Mouse (Mus musculus) natural killer cell, adult 2 months (primary cell): Measurements from ENCODE around the gene Vac14.

Source experiments
- DNase-seq, 2 experiments: peaks; one replicate each; pipeline ENCODE4 v3.0.0; 2022; ENCODE audit warnings: low spot score in 2 of 2

Gene Vac14

DNA sequence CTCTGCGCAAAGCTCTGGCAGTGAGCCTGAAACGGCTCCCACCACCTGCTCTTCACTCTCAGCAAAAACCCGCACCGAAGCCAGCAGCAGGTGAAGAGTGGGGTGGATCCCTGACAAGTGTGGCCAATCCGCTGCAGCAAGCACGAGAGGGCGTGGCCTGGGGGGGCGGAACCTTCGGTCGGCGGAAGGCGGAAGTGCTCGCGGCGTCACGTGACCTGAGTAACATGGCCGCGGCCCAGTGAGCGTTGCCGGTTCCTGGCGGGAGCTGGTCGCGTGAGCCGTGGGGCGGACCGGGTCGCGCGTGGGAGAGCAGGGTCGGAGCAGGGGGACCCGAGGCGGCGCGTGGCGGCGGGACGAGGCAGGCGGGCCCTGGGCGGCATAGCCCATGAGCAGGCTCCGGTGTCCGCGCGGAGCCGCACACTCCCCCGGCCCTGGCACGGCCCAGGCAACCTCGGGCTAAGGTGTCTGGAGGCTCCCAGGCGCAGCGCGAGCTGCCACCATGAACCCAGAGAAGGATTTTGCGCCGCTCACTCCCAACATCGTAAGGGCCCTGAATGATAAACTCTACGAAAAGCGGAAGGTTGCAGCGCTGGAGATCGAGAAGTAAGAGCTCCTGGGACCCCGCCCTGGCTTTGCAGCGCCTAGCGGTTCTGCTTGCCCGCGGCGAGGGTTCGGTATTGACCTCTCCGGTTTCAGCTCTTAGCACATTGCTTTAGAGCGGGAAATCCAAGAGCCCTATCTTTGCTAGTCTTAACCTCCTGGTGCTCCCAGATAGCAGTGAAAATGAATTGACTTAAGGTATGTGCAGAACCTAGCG is at the start of gene Vac14:
Vac14 (plus strand) TSS at position 195 of the 817 bp plus-strand sequence.
- peak; percentile 97 to 98 for DNase-seq

DNA sequence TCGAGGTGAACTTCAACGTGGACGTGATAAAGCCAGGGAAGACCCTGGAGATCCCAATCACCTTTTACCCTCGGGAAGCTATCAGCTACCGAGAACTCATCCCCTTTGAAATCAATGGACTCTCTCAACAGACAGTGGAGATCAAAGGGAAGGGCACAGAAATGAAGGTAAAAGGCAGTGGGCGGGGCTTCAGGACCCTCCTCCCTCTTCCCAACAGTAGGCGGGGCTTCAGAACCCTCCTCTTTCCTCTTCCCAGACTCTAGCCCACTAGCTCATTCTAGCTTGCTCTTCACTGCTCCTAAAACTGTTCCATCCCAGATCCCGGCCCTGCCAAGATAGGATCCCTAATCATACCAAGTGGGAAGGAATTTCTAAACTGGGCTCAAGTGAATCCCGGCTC is 25.7 kb upstream of the Vac14 start:
- no peak for DNase-seq

DNA sequence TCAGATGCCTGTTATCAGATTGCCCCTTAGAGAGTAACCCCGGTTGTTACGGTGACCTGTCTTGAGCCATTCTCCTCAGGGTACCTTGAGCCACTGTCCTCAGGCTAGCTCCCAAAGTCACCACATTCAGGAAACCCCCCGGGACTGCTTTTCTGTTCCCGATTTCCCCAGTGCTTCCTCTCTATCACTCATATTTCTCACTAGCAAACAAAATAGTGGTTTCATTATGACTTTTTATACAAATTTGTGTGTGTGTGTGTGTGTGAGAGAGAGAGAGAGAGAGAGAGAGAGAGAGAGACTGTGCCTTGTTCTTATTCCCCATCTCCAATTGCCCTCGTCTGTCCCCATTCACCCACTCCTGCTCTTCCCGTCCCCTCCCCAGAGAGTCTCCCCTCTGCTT is 24.2 kb upstream of the Vac14 start:
- DNase-seq, result no peak

DNA sequence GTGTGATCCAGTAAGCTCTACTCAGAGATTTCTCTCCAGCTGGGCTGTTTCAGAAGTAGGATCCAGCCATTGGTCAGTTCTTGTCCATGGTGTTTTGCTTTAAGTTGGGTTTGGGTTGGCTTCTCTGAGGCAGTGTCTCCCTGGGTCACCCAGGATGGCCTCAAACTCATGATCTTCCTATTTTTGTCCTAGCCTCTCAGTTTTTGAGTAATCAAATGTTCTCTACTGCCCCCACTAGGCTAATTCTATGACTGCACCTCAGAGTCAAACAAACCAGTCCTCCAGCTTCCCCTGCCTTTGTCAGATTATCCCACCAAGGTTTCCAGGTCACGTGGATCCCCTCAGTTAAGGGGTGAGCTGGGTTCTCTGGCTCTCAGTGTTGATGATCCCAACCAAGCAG is 13.8 kb upstream of the Vac14 start:
- peak in 1 of 2 experiments; percentile 14 for DNase-seq

DNA sequence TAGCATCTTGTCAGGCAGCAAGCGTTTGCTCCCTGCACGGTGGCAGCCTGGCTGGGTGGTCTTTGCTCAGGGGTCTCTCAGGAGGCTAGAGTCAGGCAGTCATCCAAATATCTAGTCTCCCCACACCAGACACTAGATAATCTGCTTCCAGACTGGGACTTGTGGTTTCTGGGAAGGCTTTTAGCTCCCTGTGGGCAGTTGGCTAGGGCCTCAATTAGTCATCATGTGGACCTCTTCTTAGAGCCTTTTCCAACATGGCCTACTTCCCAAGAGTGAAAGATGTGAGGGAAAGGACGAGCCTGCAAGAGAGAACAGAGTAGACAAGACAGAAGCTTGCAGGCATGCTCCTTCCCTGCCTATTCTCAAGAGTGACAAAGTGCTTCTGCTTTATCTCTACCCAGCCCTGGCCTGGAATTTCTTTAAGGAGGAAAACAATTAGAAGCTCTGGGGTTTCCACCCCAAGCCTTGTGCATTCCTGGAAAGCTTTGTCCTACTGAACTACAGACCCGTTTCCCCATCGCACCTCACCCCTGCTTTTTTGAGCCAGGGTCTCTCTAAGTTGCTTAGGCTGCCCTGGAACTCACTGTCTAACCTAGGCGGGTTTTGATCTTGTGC is 12.9 kb upstream of the Vac14 start:
- no peak for DNase-seq

DNA sequence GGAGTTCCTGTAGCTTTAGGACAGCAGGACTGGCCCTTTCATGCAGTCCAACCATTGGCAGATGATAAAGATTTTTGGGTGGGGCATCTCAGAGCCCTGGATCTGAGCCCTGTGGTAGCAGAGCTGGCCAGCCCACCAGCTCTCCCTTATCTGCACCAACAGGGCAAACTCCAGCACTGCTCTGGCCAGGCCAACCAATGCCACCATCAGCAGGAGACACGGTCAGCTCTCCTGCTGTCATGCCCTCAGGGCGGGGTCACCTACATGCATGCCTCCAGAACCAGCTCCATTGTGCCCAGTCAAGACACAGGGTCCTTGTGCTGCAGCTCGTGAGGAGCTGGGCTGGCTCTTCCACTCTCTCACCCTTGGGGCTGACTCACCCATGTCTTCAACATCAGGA is 2.7 kb upstream of the Vac14 start:
- DNase-seq, result no peak

DNA sequence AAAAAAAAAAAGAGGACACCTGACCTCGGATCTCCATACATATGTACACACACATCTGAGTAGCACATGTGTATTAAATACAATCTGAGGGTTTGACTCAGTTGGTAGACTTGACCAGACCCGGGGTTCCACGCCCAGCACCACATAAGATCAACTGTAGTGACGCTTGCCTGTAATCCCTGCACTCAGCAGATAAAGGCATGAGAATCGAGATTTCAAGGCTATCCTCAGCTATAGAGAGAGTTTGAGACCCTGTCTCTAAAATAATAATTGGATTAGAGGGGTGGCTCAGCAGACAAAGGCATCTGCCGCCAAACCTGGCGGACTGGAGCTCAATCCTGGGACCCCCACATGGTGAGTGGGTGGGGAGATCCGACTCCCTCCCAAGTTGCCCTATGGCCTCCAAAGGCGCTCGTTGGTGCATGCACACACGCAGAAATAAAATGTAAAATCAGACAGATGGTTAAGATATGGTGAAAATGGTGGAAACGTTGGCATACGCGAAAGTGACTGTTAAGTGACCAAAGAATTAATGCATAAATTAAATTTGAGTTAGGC is 505 bp upstream of the Vac14 start:
- no peak for DNase-seq

DNA sequence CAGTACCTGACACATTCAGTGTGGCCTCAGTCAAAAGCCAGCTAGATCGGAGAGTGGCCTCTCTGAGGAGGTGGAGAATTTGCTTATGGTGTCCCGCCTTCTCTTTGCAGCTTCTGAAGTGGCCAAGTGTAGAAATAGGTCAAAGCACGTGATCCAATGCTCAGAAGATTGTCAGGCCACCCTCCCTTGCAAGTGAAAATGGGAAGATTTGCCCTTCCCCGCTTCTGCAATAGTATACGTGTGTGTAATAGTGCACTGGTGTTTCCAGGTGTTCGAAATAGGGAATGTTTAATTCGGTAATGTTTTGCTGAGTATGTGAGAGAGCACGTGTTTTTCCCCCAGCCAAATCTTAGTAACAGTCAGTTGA is 806 bp downstream of the Vac14 start:
- DNase-seq, result peak in 1 of 2 experiments; percentile 12

DNA sequence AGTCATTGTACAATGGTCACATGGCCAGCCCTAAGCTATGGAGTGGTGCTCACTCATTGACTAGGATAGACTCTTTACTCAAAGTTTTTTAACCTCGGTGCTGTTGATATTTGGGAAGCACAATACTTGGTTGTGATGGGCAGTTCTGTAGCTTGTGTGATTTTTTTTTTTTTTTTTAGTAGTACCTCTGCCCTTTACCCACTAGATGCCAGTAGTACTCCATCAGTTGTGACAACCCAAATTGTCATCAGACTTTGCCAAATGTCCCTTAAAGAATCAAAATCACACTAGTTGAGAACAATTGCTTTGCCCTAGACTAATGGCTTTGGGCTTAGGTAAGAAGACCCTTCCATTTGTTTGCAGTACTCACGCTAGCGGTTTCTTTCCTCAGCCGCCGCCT is 1.5 kb downstream of the Vac14 start:
- no peak for DNase-seq

DNA sequence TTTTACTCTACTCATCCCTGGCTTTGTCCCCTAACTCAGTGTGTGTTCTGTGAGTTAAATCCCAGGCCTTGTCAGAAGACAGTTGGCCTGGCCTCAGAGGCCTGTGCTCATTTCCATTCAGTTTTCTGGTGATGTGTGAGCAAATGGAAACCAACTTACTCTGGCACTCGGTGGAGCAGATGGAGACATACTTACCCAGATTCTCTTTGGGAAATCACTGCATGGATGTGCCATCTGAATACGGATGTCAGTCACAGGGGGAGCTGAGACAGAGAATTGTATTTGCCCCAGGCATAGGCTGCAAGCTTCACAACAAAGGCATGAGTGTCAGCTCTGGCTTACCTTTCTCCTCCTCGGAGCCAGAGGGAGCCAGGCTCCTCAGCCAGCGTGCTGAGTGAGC is 8.0 kb downstream of the Vac14 start:
- DNase-seq, result no peak

DNA sequence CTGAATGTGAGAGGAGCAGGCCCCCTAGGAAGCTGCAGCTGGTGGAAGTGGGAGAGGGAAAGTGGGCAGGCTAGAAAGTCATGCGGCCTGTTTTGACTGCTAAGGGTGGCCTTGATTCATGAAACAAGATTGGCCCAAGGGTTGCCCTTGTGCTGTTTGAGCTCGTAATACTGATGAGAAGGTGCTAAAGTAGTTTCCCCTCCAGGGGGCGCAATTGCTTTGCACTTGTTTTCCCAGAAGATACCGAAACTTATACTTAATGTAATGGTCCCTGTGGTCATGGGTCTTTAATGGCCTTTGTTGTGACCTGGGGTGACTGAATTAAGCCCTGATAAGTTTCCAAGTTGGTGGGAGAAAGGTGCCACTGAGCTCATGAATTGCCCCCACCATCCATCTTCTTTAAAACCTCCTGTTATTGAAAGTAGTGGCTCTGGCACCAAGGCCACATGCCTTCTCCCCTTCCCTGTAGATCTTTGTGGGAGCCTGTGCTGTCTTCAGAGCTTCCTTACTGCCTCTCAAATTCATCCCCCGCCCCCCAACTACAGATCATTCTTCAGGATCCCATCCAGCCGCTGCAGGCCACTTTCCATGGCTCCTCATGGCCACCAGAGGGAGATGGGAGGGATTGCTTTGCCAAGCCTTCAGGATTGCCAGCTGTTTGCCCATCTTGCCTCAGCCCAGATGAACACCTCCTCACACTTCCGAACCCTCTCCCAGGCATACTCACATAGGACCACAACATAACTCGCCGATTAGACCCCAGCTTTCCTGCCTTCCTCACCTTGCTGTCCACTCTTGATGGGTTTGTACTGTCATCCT is 11.1 kb downstream of the Vac14 start:
- peak in 1 of 2 experiments; percentile 45 for DNase-seq

DNA sequence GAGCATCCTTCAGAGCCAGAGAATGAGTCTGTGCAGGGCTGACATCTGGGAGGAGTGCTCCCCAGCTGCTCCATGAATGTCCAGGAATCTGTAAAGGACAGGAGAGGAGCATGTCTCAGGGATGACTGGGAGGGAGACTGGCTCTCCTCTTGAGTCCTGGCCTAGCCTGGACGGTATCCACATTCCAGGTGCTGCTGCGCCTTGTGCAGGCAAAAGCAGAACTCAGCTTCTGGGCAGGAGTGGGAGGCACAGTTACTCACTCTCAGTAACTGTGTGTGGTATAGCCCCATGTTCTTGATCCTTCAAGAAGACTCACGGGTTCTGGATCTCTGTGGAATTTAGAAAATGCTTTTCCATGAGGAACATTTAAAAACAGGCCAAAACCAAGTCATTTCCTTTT is 11.7 kb downstream of the Vac14 start:
- DNase-seq, result no peak

DNA sequence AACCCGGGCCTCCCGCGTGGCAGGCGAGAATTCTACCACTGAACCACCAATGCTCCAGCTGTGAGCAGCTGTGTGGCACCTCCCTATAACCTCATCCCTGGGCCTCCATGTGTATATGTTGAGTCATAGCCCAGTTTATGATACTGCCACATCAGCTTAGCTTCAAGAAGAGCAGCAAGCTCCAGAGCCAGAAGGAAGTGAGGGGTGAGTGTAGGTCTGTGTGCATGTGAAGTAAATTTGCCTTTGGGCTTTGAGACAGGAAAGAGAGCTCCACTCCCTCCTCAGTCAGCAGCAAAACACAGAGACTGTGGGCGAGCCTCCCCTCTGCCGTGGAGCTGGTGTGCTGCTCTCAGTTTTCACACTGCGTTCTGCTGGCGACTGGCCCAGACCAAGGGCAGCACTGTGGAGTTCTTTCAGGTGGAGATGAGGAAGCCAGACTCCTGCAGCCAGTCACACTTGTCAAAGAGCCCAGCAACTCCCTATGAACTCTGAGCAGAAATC is 12.2 kb downstream of the Vac14 start:
- DNase-seq, result no peak

DNA sequence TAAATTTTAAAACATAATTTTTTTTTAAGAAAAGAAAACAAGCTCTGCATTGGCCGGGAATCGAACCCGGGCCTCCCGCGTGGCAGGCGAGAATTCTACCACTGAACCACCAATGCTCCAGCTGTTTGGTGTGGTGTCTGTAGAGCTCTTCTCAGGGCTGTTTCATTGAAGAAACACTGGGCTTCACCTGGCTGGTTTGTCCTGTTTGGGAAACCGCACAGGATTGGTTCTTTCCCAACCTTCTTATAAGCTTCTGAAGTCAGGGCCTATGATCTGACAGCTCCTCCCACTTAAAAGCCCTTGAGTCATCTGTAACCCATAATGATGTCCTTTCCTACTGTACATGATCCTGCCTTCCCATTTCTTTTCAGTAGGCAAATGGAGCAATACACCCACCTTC is 12.8 kb downstream of the Vac14 start:
- no peak for DNase-seq

DNA sequence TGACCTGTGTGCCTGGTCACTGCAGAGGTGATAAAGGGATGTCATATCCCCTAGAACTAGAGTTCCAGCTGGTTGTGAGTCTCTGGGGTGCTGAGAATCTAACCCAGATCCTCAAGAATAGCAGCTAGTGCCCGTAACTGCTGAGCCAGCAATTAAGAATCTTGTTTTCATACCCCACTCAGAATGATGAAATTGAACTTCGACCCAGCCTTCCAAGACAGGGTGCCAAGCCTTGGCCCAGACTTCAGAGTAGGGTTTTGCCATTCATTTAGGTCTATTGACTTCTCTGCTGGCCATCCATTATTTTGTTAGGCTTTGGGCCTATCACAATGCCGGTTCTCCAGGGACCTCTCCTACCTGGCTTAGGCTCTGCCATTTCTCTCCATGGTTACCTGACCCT is 15.4 kb downstream of the Vac14 start:
- no peak for DNase-seq

DNA sequence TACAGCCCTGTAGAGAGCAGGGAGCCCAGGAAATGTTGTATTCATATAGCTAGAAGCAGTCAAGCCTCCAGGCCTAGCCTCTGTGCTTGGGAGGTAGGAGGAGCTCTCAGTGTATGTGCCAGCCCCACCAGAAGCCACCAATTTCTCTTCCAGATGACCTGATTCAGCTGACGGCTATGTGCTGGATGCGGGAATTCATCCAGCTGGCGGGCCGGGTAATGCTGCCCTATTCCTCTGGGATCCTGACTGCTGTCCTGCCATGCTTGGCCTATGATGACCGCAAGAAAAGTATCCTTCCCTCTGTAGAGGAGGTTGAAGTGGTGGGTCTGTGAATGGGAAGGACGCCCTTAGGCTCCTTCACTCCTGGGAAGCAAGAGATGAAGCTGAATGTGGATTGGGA is 17.8 kb downstream of the Vac14 start:
- DNase-seq, result no peak

DNA sequence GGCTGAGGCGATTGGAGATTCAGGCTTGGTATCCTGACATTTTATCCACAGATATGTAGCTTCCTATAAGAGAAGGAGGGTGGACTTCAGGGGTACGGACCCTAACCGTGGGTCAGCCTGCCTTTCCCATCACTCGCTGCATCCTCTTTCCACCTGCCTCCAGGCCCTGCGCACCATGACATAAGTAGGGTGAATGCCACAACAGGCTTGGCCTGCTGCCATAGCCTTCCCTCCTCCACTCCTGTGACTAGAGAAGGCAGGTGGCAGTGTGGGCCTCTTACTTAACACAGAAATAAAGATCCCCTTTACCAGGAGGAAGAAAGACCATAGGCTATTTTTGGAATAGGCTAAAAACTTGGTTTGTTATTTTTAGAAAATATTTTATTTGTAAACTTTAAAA is 23.9 kb downstream of the Vac14 start:
- no peak for DNase-seq

DNA sequence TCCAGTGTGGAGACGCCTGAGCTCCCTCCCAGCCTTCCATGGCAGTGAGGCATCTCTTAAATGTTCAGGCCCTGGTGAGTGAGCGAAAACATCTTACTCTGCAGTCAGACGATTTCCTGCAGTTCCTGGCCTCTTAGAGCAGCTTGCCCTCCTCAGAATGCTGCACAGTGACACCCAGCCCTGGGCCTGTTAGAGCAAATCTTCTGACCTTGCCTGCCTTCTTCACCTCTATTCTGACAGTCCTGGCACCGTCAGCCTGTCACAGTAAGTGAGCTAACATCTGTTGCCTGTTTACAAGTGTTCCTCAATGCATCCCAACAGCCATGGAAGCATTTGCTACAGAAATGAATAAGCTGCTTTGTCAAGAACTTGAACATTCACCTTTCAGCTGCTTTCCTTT is 24.8 kb downstream of the Vac14 start:
- DNase-seq, result no peak

DNA sequence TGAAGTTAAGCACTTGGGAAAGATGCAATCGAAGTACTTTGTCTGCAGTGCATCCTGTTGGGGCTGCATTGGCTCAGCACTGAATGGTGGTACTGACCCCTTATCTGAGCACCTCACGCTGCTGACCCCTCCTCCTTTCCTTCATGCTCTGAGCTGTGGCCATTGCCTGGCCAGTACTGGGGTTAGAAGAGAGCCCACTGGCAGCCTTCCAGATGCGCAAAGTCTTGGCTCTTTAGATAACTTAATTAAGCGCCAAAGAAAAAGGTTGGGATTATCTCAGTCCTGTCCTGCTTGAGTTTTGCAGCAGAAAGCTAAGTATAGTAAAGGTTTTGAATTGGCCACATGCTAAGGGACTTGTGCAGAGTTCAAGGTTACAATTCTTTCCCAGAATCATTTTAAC is 26.0 kb downstream of the Vac14 start:
- no peak for DNase-seq

DNA sequence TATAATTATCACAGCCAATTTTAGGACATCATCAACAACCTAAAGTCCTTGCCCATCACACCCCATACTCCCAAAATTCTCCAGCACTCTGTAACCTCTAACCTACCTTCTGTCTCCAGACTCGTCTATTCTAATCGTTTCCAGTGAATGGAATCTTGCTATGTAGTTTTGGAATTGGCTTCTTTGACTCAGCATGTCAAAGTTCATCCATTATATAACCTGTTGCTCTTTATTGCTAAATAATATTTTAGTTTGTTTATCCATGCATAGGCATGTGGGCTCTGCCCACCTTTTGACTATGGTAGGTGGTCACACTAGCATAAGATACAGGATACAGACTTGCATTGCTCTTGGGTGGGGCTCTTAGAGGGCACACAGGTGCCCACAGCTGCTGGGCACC is 26.5 kb downstream of the Vac14 start:
- no peak for DNase-seq

DNA sequence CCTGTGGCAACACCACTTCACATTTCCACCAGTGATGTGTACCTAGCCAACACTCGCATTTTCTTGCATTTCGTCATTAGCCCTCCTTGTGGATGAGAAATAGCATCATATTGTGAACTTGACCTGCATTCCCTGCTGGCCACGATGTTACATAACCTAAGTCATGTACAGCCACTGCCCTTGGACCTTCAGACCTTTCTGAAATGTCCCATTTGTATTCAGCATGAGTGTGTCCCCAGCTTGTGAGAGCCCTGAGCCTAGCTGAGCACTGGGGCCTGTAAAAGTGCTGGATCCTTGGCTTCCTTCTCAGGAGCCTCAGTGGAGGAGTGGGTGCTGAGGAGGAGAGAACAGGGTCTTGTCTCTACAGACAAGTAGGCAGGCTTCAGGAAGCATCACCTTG is 27.0 kb downstream of the Vac14 start:
- no peak for DNase-seq

DNA sequence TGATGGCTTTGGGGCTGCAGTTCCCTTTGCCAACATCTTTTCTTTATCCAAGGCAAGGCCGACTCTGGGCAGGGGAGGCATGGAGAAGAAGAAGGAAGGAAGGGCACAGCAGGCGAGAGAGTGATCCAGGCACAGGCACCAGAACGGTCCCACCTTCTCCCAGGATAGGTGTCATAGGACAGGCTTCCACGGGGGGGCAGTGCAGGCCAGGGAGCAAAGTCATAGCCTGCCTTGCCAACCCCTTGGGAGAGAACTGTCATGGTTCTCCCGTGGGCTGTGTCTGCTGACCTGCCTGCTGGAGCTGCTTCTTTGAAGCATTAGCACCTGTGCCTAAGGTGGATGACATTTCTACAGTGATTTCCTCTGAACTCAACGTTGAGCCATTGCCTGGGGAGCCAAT is 27.7 kb downstream of the Vac14 start:
- no peak for DNase-seq
